Mouse (Mus musculus): ENCODE measurements around the gene Scgb1b27. TPM values are rescaled to one million over a fixed set of nuclear protein-coding genes. Genes with fewer than 3 reads are reported as not detected.

The Scgb1b27 gene
- not detected for polyA plus RNA-seq (2017; shearing (Covaris generic))

DNA sequence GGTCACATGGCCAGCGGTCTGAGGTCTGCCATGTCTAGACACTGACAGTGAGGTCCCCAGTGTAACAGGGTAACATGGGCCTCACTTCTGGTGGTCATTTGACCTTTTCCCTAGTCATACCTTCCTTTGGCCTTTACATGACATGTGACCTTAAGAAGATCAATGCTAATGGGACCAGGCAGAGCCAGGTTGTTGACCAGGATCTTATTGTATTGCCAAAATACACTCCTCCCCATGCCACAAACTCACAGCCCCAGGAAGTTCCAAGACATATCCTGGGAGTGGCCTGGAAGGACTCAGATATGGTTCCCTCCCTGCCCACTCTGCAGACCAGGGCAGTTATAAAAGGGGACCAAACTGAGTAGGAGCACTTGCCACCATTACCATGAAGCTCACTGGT is at the start of gene Scgb1b27:
Gene Scgb1b27 (plus strand): TSS at position 301 of the 400 bp plus-strand sequence.

DNA sequence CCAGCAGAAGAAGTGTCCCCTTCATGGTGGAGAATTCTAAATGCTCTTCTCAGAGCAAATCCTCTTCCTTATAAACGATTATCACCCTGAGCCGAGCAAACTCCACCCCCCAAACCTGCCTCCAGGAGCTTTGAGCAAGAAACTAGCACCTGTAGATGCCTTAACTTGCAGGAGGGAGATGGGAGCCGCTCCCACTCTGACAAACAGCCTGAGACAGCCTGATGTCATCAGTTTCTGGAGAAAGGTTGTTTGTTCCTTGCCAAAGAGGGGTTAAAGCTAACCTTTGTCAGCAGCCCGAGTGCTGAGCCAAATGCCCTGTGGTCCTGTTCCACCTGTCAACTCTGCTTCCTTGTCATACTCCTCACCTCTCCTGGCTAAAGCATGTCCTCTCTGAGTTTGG is 7.4 kb upstream of the Scgb1b27 start, which contains the start of gene Scgb2b27:
Gene Scgb2b27 (minus strand): TSS at position 101 of the 400 bp plus-strand sequence.

Other genes with a start within 250 kb of the Scgb1b27 start
- gene Scgb2b26, start 76.4 kb upstream of the Scgb1b27 start, polyA plus RNA-seq (2017; shearing (Covaris generic)): not detected
- not detected for gene Scgb2b27, start 7.5 kb upstream of the Scgb1b27 start, polyA plus RNA-seq (2017; shearing (Covaris generic))
- not detected for gene Scgb1b30, start 73.9 kb downstream of the Scgb1b27 start, polyA plus RNA-seq (2017; shearing (Covaris generic))
- under 1 TPM in 1 of 2 experiments, not detected in 1; 0.55 TPM for gene Wtip, start 111.8 kb downstream of the Scgb1b27 start, polyA plus RNA-seq (2017; shearing (Covaris generic))
- 100 to 1,000 TPM; 132 to 139 TPM for gene Uba2, start 148.1 kb downstream of the Scgb1b27 start, polyA plus RNA-seq (2017; shearing (Covaris generic))
- 10 to 100 TPM; 39.3 to 50.2 TPM for gene Pdcd2l, start 175.2 kb downstream of the Scgb1b27 start, polyA plus RNA-seq (2017; shearing (Covaris generic))
- gene Gpi1, start 208.9 kb downstream of the Scgb1b27 start, polyA plus RNA-seq (2017; shearing (Covaris generic)): 100 to 1,000 TPM; 289 to 354 TPM
- gene Gm6096, start 229.6 kb downstream of the Scgb1b27 start, polyA plus RNA-seq (2017; shearing (Covaris generic)): under 1 TPM in 1 of 2 experiments, not detected in 1; 0.57 TPM

All from activated CD4-positive, CD25-positive, alpha-beta regulatory T cell (primary cell).